Mouse (Mus musculus): ENCODE data around the gene Klrg1. TPM values are rescaled to one million over a fixed set of nuclear protein-coding genes. Genes with fewer than 3 reads are reported as not detected.

Gene Klrg1
- polyA plus RNA-seq, 1 experiment from 2014 or later: not detected

DNA sequence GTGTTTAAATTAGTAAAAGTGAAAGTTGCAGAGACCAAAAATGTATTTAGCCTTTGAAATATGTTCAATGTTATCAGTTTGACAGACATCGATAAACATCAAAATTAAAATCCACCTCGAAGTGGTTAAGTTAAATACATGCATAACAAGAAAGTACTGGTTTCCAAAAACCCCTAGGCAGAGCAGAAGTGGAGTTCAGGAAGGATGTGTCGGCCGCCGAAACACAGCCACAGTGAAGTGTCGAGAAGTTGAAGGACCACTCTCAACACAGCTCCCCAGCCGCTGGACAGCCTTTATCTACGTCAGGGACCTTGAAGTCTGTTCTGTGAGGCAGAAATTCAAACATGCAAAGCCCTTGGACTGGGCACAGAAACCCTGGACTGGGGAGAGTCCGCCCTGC lies 20.8 kb upstream of the Klrg1 start:
- Histone ChIP-seq H3K4me2 (no peak overlapping the region), H3K9me3 (replicated peaks) (no peaks in the 10 kb centered on the region), H3K27me3 (no peaks in the 10 kb centered on the region), H3K9ac (no peak overlapping the region), H3K4me3 (replicated peaks) (no peak overlapping the region), H3K4me1 (replicated peaks) (peaks cover 4% of the 10 kb centered on the region; the same call in 1 of the 2 replicates), H3K36me3 (replicated peaks) (no peaks in the 10 kb centered on the region), H3K27ac (replicated peaks) (no peak overlapping the region)
- 53% methylated on average over 9 of the region's 9 CpGs for WGBS (ENCODE audit: insufficient replicate concordance)
- ATAC-seq (ENCODE audit: insufficient read depth): no peak

GRCm38 (mm10) chr6:122302661-122303060 lies 20.0 kb upstream of the Klrg1 start:
- H3K9me3 ChIP-seq (replicated peaks): no peaks in the 10 kb centered on the region
- no peak for ATAC-seq (ENCODE audit: insufficient read depth)
- H3K27ac ChIP-seq (replicated peaks): no peak overlapping the region

DNA sequence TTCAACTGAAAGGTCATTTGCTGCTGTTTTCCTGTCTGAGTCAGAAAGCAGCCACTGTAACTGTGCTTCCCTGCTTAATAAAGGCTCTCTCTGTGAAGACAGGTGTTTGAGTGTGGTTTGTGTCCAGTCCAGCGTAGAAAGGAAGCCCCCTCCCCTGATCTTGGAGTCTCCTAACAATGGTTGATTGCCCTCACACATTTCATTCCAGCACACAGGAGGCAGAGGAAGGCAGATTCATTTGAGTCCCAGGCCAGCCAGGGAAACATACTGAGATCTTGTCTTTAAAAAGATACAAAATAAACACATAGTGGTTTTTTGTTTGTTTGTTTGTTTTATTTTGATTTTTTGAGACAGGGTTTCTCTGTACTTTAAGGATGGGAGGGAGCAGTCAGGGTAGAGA lies 19.4 kb upstream of the Klrg1 start:
- H3K4me3 ChIP-seq (replicated peaks): no peak overlapping the region
- H3K9me3 ChIP-seq (replicated peaks): no peaks in the 10 kb centered on the region
- peaks cover 10% of the 10 kb centered on the region; the same call in 1 of the 2 replicates for H3K4me1 ChIP-seq (replicated peaks)
- ATAC-seq (ENCODE audit: insufficient read depth): no peak
- H3K36me3 ChIP-seq (replicated peaks): no peaks in the 10 kb centered on the region
- H3K27ac ChIP-seq (replicated peaks): no peak overlapping the region
- H3K4me2 ChIP-seq: no peak overlapping the region
- H3K27me3 ChIP-seq: no peaks in the 10 kb centered on the region
- 64% methylated on average over 1 of the region's 1 CpGs for WGBS (ENCODE audit: insufficient replicate concordance)
- H3K9ac ChIP-seq: no peak overlapping the region

More at GRCm38 (mm10) chr6:122302661-122303060, 20.0 kb upstream of the Klrg1 start:
- Histone ChIP-seq H3K4me3 (replicated peaks) (no peak overlapping the region), H3K4me2 (no peak overlapping the region), H3K27me3 (no peaks in the 10 kb centered on the region), H3K9ac (no peak overlapping the region), H3K4me1 (replicated peaks) (peaks cover 4% of the 10 kb centered on the region; the same call in 1 of the 2 replicates), H3K36me3 (replicated peaks) (no peaks in the 10 kb centered on the region)
- WGBS (ENCODE audit: insufficient replicate concordance): 53% methylated on average over 4 of the region's 4 CpGs

- Histone ChIP-seq H3K4me1 (replicated peaks) (peaks cover 11% of the 10 kb centered on the region; the same call in 1 of the 2 replicates), H3K9ac (no peak overlapping the region), H3K27me3 (no peaks in the 10 kb centered on the region; the same call in 1 of the 2 replicates), H3K4me3 (replicated peaks) (no peak overlapping the region), H3K36me3 (replicated peaks) (no peaks in the 10 kb centered on the region), H3K27ac (replicated peaks) (no peak overlapping the region), H3K9me3 (replicated peaks) (no peaks in the 10 kb centered on the region), H3K4me2 (no peak overlapping the region)
- whole genome bisulfite sequencing (ENCODE audit: insufficient replicate concordance): 13% methylated on average over 3 of the region's 3 CpGs
- no peak for ATAC-seq (ENCODE audit: insufficient read depth)
Observed at GRCm38 (mm10) chr6:122299621-122300133, 17.0 kb upstream of the Klrg1 start.

GRCm38 (mm10) chr6:122298223-122298609 lies 15.5 kb upstream of the Klrg1 start:
- Histone ChIP-seq H3K4me3 (replicated peaks) (no peak overlapping the region), H3K36me3 (replicated peaks) (no peaks in the 10 kb centered on the region), H3K27me3 (no peaks in the 10 kb centered on the region; the same call in 1 of the 2 replicates), H3K9ac (no peak overlapping the region), H3K4me2 (no peak overlapping the region; the same call in 1 of the 2 replicates), H3K9me3 (replicated peaks) (no peaks in the 10 kb centered on the region), H3K4me1 (replicated peaks) (peaks cover 11% of the 10 kb centered on the region; the same call in 1 of the 2 replicates), H3K27ac (replicated peaks) (no peak overlapping the region)
- ATAC-seq (ENCODE audit: insufficient read depth): no peak
- 58% methylated on average over 4 of the region's 4 CpGs for WGBS (ENCODE audit: insufficient replicate concordance)

- H3K9me3 ChIP-seq (replicated peaks): no peaks in the 10 kb centered on the region
- H3K4me2 ChIP-seq: peak overlapping the region; percentile 69
- H3K27ac ChIP-seq (replicated peaks): no peak overlapping the region
- peak overlapping the region; percentile 46 for H3K4me3 ChIP-seq (replicated peaks)
- H3K27me3 ChIP-seq: no peaks in the 10 kb centered on the region; the same call in 1 of the 2 replicates
- H3K4me1 ChIP-seq (replicated peaks): peaks cover 11% of the 10 kb centered on the region; the same call in 1 of the 2 replicates
- no peaks in the 10 kb centered on the region for H3K36me3 ChIP-seq (replicated peaks)
- H3K9ac ChIP-seq: peak overlapping the region; percentile 21; the same call in 1 of the 2 replicates
- ATAC-seq (ENCODE audit: insufficient read depth): no peak
- 9% methylated on average over 25 of the region's 25 CpGs for WGBS (ENCODE audit: insufficient replicate concordance)
Observed at GRCm38 (mm10) chr6:122297279-122298222, 14.9 kb upstream of the Klrg1 start.

DNA sequence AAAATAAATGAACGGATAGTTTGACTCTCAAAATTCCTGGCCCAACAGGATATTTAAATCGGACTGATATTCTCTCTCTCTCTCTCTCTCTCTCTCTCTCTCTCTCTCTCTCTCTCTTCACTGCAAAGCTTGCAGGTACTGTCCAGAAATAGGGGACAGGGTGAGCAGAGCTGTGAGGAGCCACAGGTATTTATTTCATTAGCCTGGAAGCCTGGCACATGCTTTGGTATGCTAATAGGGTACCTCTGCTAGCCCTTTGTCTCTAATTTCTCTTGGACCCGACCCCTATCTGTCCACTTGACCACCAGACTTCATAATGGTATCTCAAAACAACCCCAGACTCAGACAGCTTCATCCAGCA lies 14.2 kb upstream of the Klrg1 start:
- peaks cover 11% of the 10 kb centered on the region; the same call in 1 of the 2 replicates for H3K4me1 ChIP-seq (replicated peaks)
- H3K36me3 ChIP-seq (replicated peaks): no peaks in the 10 kb centered on the region
- H3K4me2 ChIP-seq: peak overlapping the region; percentile 69
- H3K4me3 ChIP-seq (replicated peaks): peak overlapping the region; percentile 46; the same call in 1 of the 2 replicates
- no peak overlapping the region for H3K27ac ChIP-seq (replicated peaks)
- WGBS (ENCODE audit: insufficient replicate concordance): 34% methylated on average over 3 of the region's 3 CpGs
- no peak for ATAC-seq (ENCODE audit: insufficient read depth)
- no peaks in the 10 kb centered on the region; the same call in 1 of the 2 replicates for H3K27me3 ChIP-seq
- H3K9ac ChIP-seq: no peak overlapping the region
- H3K9me3 ChIP-seq (replicated peaks): no peaks in the 10 kb centered on the region

DNA sequence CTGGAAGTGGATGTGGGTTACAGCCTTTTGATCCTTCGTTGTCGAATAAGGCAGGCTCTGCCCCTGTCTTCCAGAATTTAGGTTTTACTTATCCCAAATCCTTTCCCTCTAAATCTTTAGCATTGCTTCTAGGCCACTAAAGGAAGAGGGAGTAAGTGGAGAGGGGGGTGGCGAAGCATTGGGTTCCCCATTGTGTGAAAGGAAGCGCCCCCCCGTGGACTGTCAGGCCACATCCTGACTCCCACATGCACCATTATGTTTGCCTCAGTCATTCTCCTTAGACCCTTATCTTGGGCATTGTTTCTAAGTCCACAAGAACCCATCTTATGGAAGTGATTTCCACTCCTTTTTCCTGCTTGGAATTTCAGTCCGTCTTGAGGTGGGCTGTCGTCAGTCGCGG lies 12.6 kb upstream of the Klrg1 start:
- no peaks in the 10 kb centered on the region for H3K36me3 ChIP-seq (replicated peaks)
- peaks cover 11% of the 10 kb centered on the region; the same call in 1 of the 2 replicates for H3K4me1 ChIP-seq (replicated peaks)
- no peak for ATAC-seq (ENCODE audit: insufficient read depth)
- WGBS (ENCODE audit: insufficient replicate concordance): 40% methylated on average over 9 of the region's 9 CpGs
- H3K9ac ChIP-seq: no peak overlapping the region
- no peak overlapping the region for H3K4me2 ChIP-seq
- no peak overlapping the region for H3K4me3 ChIP-seq (replicated peaks)
- H3K27ac ChIP-seq (replicated peaks): no peak overlapping the region
- H3K9me3 ChIP-seq (replicated peaks): no peaks in the 10 kb centered on the region
- H3K27me3 ChIP-seq: no peaks in the 10 kb centered on the region; the same call in 1 of the 2 replicates

DNA sequence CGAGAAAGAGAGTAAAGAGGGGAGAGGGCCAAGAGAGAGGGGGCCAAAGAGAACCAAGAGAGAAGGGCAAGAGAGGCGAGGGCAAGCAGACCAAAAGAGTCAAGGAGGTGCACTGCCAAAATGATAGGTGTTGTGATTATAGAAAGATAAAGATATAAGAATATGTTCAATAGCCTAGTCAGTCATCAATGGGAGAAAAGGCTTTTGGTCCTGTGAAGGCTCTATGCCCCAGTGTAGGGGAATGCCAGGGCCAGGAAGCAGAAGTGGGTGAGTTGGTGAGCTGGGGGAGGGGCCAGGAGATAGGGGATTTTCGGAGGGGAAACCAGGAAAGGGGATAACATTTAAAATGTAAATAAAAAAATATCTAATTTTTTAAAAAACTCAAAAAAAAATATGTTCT lies 11.6 kb upstream of the Klrg1 start:
- peaks cover 11% of the 10 kb centered on the region; the same call in 1 of the 2 replicates for H3K4me1 ChIP-seq (replicated peaks)
- H3K4me2 ChIP-seq: no peak overlapping the region
- no peak overlapping the region for H3K4me3 ChIP-seq (replicated peaks)
- no peak for ATAC-seq (ENCODE audit: insufficient read depth)
- no peak overlapping the region for H3K27ac ChIP-seq (replicated peaks)
- no peak overlapping the region for H3K9ac ChIP-seq
- no peaks in the 10 kb centered on the region for H3K36me3 ChIP-seq (replicated peaks)
- no peaks in the 10 kb centered on the region; the same call in 1 of the 2 replicates for H3K27me3 ChIP-seq
- no peaks in the 10 kb centered on the region for H3K9me3 ChIP-seq (replicated peaks)
- WGBS (ENCODE audit: insufficient replicate concordance): 34% methylated on average over 3 of the region's 3 CpGs

GRCm38 (mm10) chr6:122293796-122294195 lies 11.1 kb upstream of the Klrg1 start:
- WGBS (ENCODE audit: insufficient replicate concordance): 56% methylated on average over 9 of the region's 9 CpGs
- Histone ChIP-seq H3K4me2 (no peak overlapping the region), H3K9ac (no peak overlapping the region), H3K27me3 (no peaks in the 10 kb centered on the region; the same call in 1 of the 2 replicates), H3K4me1 (replicated peaks) (peaks cover 11% of the 10 kb centered on the region; the same call in 1 of the 2 replicates), H3K27ac (replicated peaks) (no peak overlapping the region), H3K4me3 (replicated peaks) (no peak overlapping the region), H3K36me3 (replicated peaks) (no peaks in the 10 kb centered on the region), H3K9me3 (replicated peaks) (no peaks in the 10 kb centered on the region)
- no peak for ATAC-seq (ENCODE audit: insufficient read depth)

DNA sequence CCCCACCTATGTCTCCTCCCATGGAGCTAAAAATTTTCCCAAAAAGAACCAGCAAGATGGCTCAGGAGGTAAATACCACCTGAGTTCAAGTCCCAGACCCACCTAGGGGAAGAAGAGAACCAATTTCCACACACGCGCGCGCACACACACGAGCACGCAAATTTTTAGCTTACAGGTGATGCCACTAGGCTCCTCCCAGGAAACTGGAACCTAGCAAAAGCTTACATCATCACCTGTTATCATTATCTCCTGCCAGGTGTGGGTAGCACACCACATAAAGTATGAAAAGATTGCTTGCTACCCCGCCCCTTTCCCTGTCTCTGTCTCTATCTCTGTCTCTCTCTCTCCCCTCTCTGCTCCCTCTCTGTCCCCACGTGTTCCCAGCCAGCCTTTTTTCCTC lies 10.4 kb upstream of the Klrg1 start:
- H3K9ac ChIP-seq: no peak overlapping the region
- no peaks in the 10 kb centered on the region; the same call in 1 of the 2 replicates for H3K27me3 ChIP-seq
- WGBS (ENCODE audit: insufficient replicate concordance): 83% methylated on average over 8 of the region's 8 CpGs
- no peak overlapping the region for H3K27ac ChIP-seq (replicated peaks)
- peaks cover 11% of the 10 kb centered on the region; the same call in 1 of the 2 replicates for H3K4me1 ChIP-seq (replicated peaks)
- no peaks in the 10 kb centered on the region for H3K36me3 ChIP-seq (replicated peaks)
- H3K9me3 ChIP-seq (replicated peaks): no peaks in the 10 kb centered on the region
- ATAC-seq (ENCODE audit: insufficient read depth): no peak
- H3K4me2 ChIP-seq: no peak overlapping the region
- no peak overlapping the region for H3K4me3 ChIP-seq (replicated peaks)

Data from liver, embryonic 15.5 days (tissue).